Mouse (Mus musculus) lung, postnatal 14 days (tissue): ENCODE measurements around the gene Cntn1.

Experiments
- DNase-seq: peaks from one replicate; pipeline ENCODE4 v3.0.0; 2021

The Cntn1 gene

GRCm38 (mm10) chr15:92141972-92142371 is 91.0 kb downstream of the Cntn1 start:
- DNase-seq = no peak

- no peak for DNase-seq
These were observed 104.0 kb downstream of the Cntn1 start for GRCm38 (mm10) chr15:92154921-92155320.

GRCm38 (mm10) chr15:92160855-92161162 is 109.8 kb downstream of the Cntn1 start:
- DNase-seq = no peak

- DNase-seq = no peak
These were observed 110.4 kb downstream of the Cntn1 start for GRCm38 (mm10) chr15:92161163-92162025.

DNA sequence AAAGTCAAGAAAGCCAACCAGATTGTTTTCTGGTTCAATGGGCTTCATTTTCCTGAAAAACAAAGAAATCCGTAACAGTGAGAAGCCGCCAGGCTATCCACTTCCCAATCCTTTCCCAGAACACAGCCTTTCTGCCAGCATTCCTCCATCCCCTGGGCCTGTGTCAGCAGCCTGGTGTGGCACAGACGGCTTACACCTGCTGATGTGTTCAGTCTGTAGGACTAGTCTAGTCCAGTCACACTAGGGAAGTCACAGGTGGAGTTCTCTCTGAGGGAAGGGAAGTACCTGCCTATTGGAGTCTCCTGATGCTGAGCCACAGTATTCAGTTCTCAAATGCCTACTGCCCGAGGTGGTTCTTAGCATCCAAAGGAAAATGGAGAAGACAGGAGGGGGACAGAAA is 111.9 kb downstream of the Cntn1 start:
- no peak for DNase-seq

DNA sequence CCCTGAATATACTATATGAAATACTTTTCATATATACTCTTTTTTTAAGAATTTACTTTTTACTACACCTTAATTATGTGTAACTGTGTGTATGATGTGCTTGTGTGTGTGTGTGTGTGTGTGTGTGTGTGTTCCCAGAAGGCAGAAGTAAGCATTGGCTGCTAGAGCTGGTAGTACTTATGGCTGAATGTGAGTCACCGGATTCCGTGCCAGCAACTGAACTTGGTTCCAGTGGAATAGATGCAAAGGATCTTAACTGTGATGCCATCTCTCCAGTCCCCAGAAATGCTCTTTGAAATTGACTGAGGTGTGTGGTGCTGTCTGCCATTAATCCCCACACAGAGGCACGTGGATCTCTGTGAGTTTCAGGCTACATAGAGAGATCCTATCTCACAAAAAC is 113.2 kb downstream of the Cntn1 start:
- DNase-seq = no peak

DNA sequence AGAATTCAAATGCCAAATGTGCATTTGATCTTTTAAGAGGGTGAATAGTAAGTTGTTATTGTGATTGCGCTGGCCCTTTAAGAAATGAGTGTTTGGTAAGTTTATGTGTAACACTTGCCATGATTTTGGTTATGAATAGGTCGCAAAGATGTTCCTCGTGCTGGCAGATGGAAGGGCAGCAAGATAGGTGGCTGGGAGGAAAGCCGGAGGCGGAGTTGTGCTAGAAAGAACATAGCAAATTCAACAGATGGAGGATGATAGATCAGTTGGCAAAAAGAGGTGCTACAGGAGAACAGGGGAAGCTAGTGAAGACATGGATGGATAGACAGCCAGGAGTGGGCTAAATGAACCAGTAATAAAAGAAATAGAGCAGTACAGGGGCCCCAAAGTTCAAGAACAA is 115.3 kb downstream of the Cntn1 start:
- DNase-seq = no peak

GRCm38 (mm10) chr15:92175739-92176138 is 124.8 kb downstream of the Cntn1 start:
- no peak for DNase-seq

- peak; percentile 33 for DNase-seq
These were observed 126.4 kb downstream of the Cntn1 start for GRCm38 (mm10) chr15:92177413-92177812.

GRCm38 (mm10) chr15:92185484-92185883 is 134.5 kb downstream of the Cntn1 start:
- no peak for DNase-seq

GRCm38 (mm10) chr15:92190000-92190399 is 139.0 kb downstream of the Cntn1 start:
- DNase-seq = peak; percentile 19

GRCm38 (mm10) chr15:92200326-92200985 is 149.5 kb downstream of the Cntn1 start:
- no peak for DNase-seq

GRCm38 (mm10) chr15:92206695-92207094 is 155.7 kb downstream of the Cntn1 start:
- DNase-seq = no peak

DNA sequence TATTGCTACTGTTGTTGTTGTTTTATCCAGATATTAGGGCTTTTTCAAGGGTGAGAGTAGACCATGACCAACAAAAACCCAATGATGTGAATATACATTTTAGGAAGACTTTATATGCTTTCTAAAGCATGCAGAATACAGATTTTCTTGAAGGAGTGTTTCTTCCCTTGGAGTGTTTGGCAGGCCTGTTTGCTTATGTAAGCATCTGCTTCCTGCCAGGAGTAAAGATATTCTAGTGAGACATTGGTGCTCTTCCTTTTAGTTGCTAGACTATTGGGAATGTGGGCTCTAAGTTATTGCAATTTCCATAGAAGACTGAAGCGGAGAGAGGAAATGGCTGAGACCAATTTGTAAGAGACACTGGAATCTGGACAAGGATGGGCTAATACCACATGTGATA is 158.8 kb downstream of the Cntn1 start:
- no peak for DNase-seq

DNA sequence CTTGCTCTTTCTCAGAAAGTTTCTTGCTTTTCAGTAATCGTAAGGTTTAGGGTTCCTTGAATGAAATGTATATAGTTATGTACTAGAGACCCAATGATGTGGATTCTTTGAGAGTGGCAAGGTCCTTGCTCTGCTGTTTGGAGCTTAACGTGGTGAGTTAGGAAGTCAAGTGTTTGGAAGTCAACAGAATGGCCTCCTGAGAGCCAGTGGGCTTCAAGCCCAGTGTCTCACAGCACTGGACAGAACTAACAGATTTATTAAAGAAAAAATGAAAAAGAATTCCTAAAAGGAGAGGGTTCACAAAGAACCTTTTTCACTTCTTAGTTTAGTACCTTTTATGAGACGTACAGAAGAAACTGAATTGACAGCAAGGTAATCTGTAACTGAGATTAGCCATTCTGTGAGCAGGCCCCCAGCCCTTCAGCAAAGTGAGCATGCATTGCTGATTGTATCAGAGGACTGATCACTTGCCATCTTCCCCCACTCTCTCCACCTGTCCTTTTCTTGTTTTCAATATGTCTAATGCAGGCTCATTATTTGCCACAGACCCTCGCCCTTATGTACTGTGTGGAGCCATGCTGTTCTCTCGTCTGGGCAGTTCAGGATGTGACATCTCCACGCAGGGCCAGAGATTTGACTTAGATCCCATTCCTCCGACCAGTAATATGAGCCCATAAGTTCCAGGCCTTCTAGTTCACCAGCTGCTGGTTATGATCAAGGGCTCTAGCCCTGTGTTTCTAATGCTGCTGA is 159.7 kb downstream of the Cntn1 start:
- no peak for DNase-seq

- DNase-seq = no peak
These were observed 164.9 kb downstream of the Cntn1 start for GRCm38 (mm10) chr15:92215841-92216240.

DNA sequence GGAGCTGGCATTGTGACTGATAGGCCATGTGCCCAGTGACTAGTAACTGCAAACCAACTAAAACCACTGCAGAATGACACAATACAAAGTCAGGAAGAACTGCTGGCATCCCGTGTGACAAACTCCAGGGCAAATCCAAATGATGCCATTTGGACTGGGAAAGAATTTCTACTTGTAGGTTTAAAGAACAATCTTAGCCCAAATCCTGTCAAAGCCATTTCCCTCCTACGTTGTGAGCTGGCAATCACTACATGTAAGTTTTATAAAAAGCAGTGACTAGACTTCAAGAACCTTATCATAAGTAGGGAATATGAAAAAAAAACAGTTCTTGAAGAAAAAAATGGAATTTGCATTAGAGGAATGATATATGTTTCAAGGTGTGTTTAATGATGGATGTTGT is 170.5 kb downstream of the Cntn1 start:
- no peak for DNase-seq

DNA sequence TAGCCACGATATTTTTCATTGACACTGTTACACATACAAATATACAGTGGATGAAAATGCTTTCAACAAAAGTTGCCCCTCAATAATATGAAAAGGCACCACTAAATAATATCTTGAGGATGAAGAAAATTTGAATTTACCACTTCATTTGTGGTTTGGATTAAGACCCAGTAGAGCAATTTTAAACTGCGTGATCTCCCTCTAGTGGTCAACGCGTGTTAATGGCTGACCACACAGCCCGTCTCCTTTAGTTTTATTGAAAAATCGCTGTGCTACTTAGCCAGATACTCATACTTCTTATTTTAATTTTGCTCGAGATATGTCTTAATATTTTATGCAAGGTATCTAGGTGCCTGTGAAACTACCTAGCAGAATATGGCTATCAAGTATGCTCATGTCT is 180.4 kb downstream of the Cntn1 start:
- DNase-seq = no peak

GRCm38 (mm10) chr15:92235836-92236235 is 184.9 kb downstream of the Cntn1 start:
- DNase-seq = no peak

GRCm38 (mm10) chr15:92264980-92265707 is 214.2 kb downstream of the Cntn1 start:
- DNase-seq = peak; percentile 45

GRCm38 (mm10) chr15:92268341-92268740 is 217.4 kb downstream of the Cntn1 start:
- DNase-seq = no peak

DNA sequence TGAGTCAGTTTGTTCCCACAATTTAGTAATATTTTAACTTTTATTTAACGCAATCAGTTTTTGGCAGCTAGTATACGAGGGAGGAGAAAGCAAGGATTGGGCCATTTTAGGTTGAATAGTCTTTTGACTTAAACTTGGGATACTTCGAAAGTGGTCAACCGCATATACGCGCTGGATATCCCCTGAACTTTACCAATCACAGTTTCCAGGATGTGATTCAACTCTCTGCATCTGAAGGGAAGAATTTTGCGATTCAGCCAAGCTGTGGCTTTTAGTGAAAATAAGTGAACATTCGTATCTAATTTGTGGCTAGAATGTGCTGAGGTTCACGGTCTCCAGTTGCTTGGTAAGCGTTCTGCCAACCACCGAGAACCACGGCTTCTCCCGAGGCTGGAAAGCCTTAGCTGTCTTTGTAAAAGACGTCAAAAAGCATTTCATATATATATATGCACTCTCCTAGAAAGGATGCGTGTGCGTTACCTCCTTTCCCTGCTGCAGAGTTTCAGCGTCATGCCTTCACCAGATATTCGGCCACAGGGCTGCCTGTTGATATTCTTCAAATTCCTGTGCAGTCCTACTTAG is 217.9 kb downstream of the Cntn1 start:
- DNase-seq = no peak
